Mouse (Mus musculus) MEL (cell line): ENCODE results near the gene Mrps21. TPM values are rescaled to one million over a fixed set of nuclear protein-coding genes. Genes with fewer than 3 reads are reported as not detected.

Experiments used
- DNase-seq: peaks from one replicate; pipeline ENCODE4 v3.0.0; 2011; ENCODE audit warnings: low read depth, low spot score
- H3K27ac ChIP-seq: 2 replicates; pipeline ENCODE4 v1.5.1; 2012; ENCODE audit warnings: low read depth, mild to moderate bottlenecking, control low read depth, low read length, moderate library complexity; ENCODE audit not compliant: control insufficient read depth
- H3K27me3 ChIP-seq, 2 experiments: fragments of 150-350 bp in 1 of 2; sonication (generic) in 1 of 2; 2 replicates each; pipeline ENCODE4 v1.6.1; 2012; ENCODE audit warnings: low read length in 2 of 2, mild to moderate bottlenecking in 2 of 2, improper control_type of control experiment in 1 of 2, moderate library complexity in 1 of 2; ENCODE audit not compliant: insufficient read depth in 2 of 2, control insufficient read depth in 1 of 2
- H3K36me3 ChIP-seq, 2 experiments: 2 replicates each; pipeline ENCODE4 v1.6.1; 2012 to 2014; ENCODE audit warnings: low read length in 2 of 2, improper control_type of control experiment in 1 of 2, inconsistent platforms in 1 of 2, mild to moderate bottlenecking in 1 of 2; ENCODE audit not compliant: insufficient read depth in 2 of 2, control insufficient read depth in 1 of 2
- H3K4me1 ChIP-seq, 2 experiments: fragments of 150-350 bp in 1 of 2; sonication (generic) in 1 of 2; 2 replicates each; pipeline ENCODE4 v1.6.1; 2012; ENCODE audit warnings: low read length in 2 of 2, improper control_type of control experiment in 1 of 2, mild to moderate bottlenecking in 1 of 2; ENCODE audit not compliant: insufficient read depth in 2 of 2, control insufficient read depth in 1 of 2
- H3K4me3 ChIP-seq, 2 experiments: fragments of 150-350 bp in 1 of 2; sonication (generic) in 1 of 2; 2 replicates each; pipeline ENCODE4 v1.5.1; 2012; ENCODE audit warnings: low read depth in 2 of 2, low read length in 2 of 2, mild to moderate bottlenecking in 2 of 2, moderate library complexity in 2 of 2, control low read depth in 1 of 2, improper control_type of control experiment in 1 of 2; ENCODE audit not compliant: control insufficient read depth in 1 of 2, insufficient read depth in 1 of 2
- H3K79me2 ChIP-seq: 2 replicates; pipeline ENCODE4 v1.6.1; 2012; ENCODE audit warnings: mild to moderate bottlenecking, low read length, moderate library complexity; ENCODE audit not compliant: control insufficient read depth, poor library complexity, insufficient read depth
- H3K9ac ChIP-seq: 2 replicates; pipeline ENCODE4 v1.6.1; 2012; ENCODE audit warnings: low read depth, mild to moderate bottlenecking, control low read depth, low read length, moderate library complexity; ENCODE audit not compliant: control insufficient read depth, poor library complexity, severe bottlenecking
- H3K9me3 ChIP-seq: fragments of 150-350 bp; sonication (generic); replicated peaks from 2 replicates; pipeline ENCODE4 v1.6.1; 2012; ENCODE audit warnings: mild to moderate bottlenecking, low read length, improper control_type of control experiment, moderate library complexity; ENCODE audit not compliant: insufficient read depth
- BHLHE40 ChIP-seq: IDR thresholded peaks from 2 replicates; pipeline ENCODE4 v1.6.1; 2012; ENCODE audit warnings: low read depth, mild to moderate bottlenecking, inconsistent platforms, low read length, improper control_type of control experiment, borderline replicate concordance
- CTCF ChIP-seq, 3 experiments: IDR thresholded peaks in 2 of 3; conservative IDR thresholded peaks in 1 of 3; 2 replicates each; pipeline ENCODE4 v1.5.1; 2011 to 2012; ENCODE audit warnings: low read length in 3 of 3, low read depth in 2 of 3, mild to moderate bottlenecking in 2 of 3, improper control_type of control experiment in 1 of 3, inconsistent platforms in 1 of 3, mixed read lengths in 1 of 3, moderate library complexity in 1 of 3; ENCODE audit not compliant: control insufficient read depth in 1 of 3, insufficient read depth in 1 of 3, poor library complexity in 1 of 3, severe bottlenecking in 1 of 3
- ELF1 ChIP-seq: IDR thresholded peaks from 2 replicates; pipeline ENCODE4 v1.6.1; 2014; ENCODE audit warnings: low read depth, mild to moderate bottlenecking, inconsistent platforms, low read length, improper control_type of control experiment, moderate library complexity
- GABPA ChIP-seq: IDR thresholded peaks from 2 replicates; pipeline ENCODE4 v1.6.1; 2012; ENCODE audit warnings: low read depth, mild to moderate bottlenecking, inconsistent platforms, low read length, improper control_type of control experiment, moderate library complexity
- JUND ChIP-seq: IDR thresholded peaks from 2 replicates; pipeline ENCODE4 v1.6.1; 2011; ENCODE audit warnings: low read depth, mild to moderate bottlenecking, improper control_type of control experiment, low read length
- MAFK ChIP-seq: IDR thresholded peaks from 2 replicates; pipeline ENCODE4 v1.6.1; 2011; ENCODE audit warnings: low read depth, mild to moderate bottlenecking, low read length, improper control_type of control experiment, borderline replicate concordance
- MEF2A ChIP-seq: IDR thresholded peaks from 2 replicates; pipeline ENCODE4 v1.6.1; 2014; ENCODE audit warnings: low read depth, mild to moderate bottlenecking, inconsistent platforms, low read length, improper control_type of control experiment; ENCODE audit not compliant: poor library complexity, insufficient replicate concordance, severe bottlenecking; ENCODE audit errors: extremely low read depth
- MXI1 ChIP-seq: IDR thresholded peaks from 2 replicates; pipeline ENCODE4 v1.6.1; 2011; ENCODE audit warnings: mild to moderate bottlenecking, low read depth, low read length, improper control_type of control experiment
- MYC ChIP-seq: IDR thresholded peaks from 2 replicates; pipeline ENCODE4 v1.6.1; 2011; ENCODE audit warnings: low read depth, mild to moderate bottlenecking, low read length, improper control_type of control experiment, moderate library complexity
- POLR2AphosphoS2 ChIP-seq: IDR thresholded peaks from 2 replicates; pipeline ENCODE4 v1.6.1; 2011; ENCODE audit warnings: low read length, improper control_type of control experiment
- RAD21 ChIP-seq: IDR thresholded peaks from 2 replicates; pipeline ENCODE4 v1.6.1; 2011; ENCODE audit warnings: mild to moderate bottlenecking, low read depth, low read length, improper control_type of control experiment
- RCOR1 ChIP-seq: IDR thresholded peaks from 2 replicates; pipeline ENCODE4 v1.6.1; 2012; ENCODE audit warnings: low read depth, mild to moderate bottlenecking, inconsistent platforms, low read length, improper control_type of control experiment
- TCF12 ChIP-seq: IDR thresholded peaks from 2 replicates; pipeline ENCODE4 v1.6.1; 2014; ENCODE audit warnings: low read depth, mild to moderate bottlenecking, inconsistent platforms, low read length, improper control_type of control experiment, moderate library complexity
- USF1 ChIP-seq: IDR thresholded peaks from 2 replicates; pipeline ENCODE4 v1.6.1; 2014; ENCODE audit warnings: low read depth, mild to moderate bottlenecking, inconsistent platforms, low read length, improper control_type of control experiment, moderate library complexity
- ZC3H11A ChIP-seq: IDR thresholded peaks from 2 replicates; pipeline ENCODE4 v1.6.1; 2012; ENCODE audit warnings: low read depth, mild to moderate bottlenecking, inconsistent platforms, low read length, improper control_type of control experiment
- ZKSCAN1 ChIP-seq: IDR thresholded peaks from 2 replicates; pipeline ENCODE4 v1.6.1; 2012; ENCODE audit warnings: low read depth, mild to moderate bottlenecking, inconsistent platforms, low read length, improper control_type of control experiment, moderate library complexity
- ZNF384 ChIP-seq: IDR thresholded peaks from 2 replicates; pipeline ENCODE4 v1.6.1; 2012; ENCODE audit warnings: low read depth, mild to moderate bottlenecking, inconsistent platforms, low read length, improper control_type of control experiment
- polyA plus RNA-seq, 2 experiments: library from polyadenylated mRNA; stranded (reverse) in 1 of 2; unstranded in 1 of 2; fragments of >175 nt in 1 of 2; fragments of >200 nt in 1 of 2; gene quantifications; 2 replicates each; pipeline versions ENCODE4 v1.2.1 to v1.2.4; 2012; ENCODE audit warnings: low replicate concordance in 2 of 2, low read depth in 1 of 2; ENCODE audit not compliant: insufficient read length in 2 of 2, insufficient read depth in 1 of 2, missing spikeins in 1 of 2
- total RNA-seq: library from RNA; depleted of rRNA; stranded (reverse); fragments of 300-350 nt; gene quantifications from 2 replicates; pipeline ENCODE4 v1.2.3, GENCODE M21; 2012

Mrps21 gene
- total and polyA plus RNA-seq, 3 experiments, result 469 to 586 TPM; not detected in 1

- no peak overlapping the region for H3K9ac ChIP-seq
- TF ChIP-seq MAFK (no peak), MXI1 (0 out of 2 replicates have a peak, but pooled peaks have one; percentile 25), USF1 (no peak), MYC (no peak), MEF2A (peak; percentile 71; the same call in 1 of the 2 replicates), RCOR1 (0 out of 2 replicates have a peak, but pooled peaks have one; percentile 17), TCF12 (0 out of 2 replicates have a peak, but pooled peaks have one; percentile 9)
Observed at GRCm38 (mm10) chr3:95850611-95851010, 20.7 kb downstream of the Mrps21 start.

GRCm38 (mm10) chr3:95842503-95843214 lies 28.7 kb downstream of the Mrps21 start:
- Histone ChIP-seq H3K79me2 (no peaks in the 10 kb centered on the region), H3K27me3 (no peaks in the 10 kb centered on the region), H3K9me3 (no peaks in the 10 kb centered on the region), H3K4me3 (no peak overlapping the region), H3K36me3 (peaks cover 28 to 86% of the 10 kb centered on the region in 2 experiments), H3K27ac (no peak overlapping the region), H3K4me1 (peaks cover 0 to 7% of the 10 kb centered on the region in 2 experiments; a peak in 3 of 4 replicates), H3K9ac (no peak overlapping the region)
- TF ChIP-seq ELF1, result no peak
- no peak for TF ChIP-seq ZC3H11A
- peak; percentile 71; the same call in 1 of the 2 replicates for TF ChIP-seq ZKSCAN1
- no peak for TF ChIP-seq BHLHE40
- TF ChIP-seq JUND, result no peak
- peak; percentile 15 for TF ChIP-seq RAD21
- TF ChIP-seq RCOR1, result 0 out of 2 replicates have a peak, but pooled peaks have one; percentile 27
- no peak for TF ChIP-seq GABPA
- peak; percentile 65 for TF ChIP-seq ZNF384
- TF ChIP-seq MYC, result peak; percentile 51; the same call in 1 of the 2 replicates
- TF ChIP-seq TCF12, result no peak
- peak; percentile 18 to 38 (median 21); a peak in 3 of 6 replicates for TF ChIP-seq CTCF (IDR thresholded peaks at IDR 0.05 in 2 of 3, conservative IDR thresholded peaks at IDR 0.05 in 1 of 3; ENCODE audit: control insufficient read depth in 1 of 3, insufficient read depth in 1 of 3, low read depth in 2 of 3, low read length in 3 of 3, poor library complexity in 1 of 3, severe bottlenecking in 1 of 3)
- TF ChIP-seq POLR2AphosphoS2, result no peak
- peak; percentile 66 for DNase-seq

More at GRCm38 (mm10) chr3:95850611-95851010, 20.7 kb downstream of the Mrps21 start:
- no peak overlapping the region for H3K27ac ChIP-seq
- H3K4me1 ChIP-seq, result peaks cover 13 to 18% of the 10 kb centered on the region in 2 experiments; a peak in 3 of 4 replicates
- H3K4me3 ChIP-seq, result no peak overlapping the region
- H3K79me2 ChIP-seq, result peaks cover 26% of the 10 kb centered on the region
- no peaks in the 10 kb centered on the region for H3K27me3 ChIP-seq
- no peaks in the 10 kb centered on the region for H3K9me3 ChIP-seq
- peaks cover 47 to 74% of the 10 kb centered on the region in 2 experiments for H3K36me3 ChIP-seq
- DNase-seq, result no peak
